Mouse (Mus musculus) E14TG2a.4 (cell line): ENCODE data around the gene Mob3a.

Experiments
- CTCF ChIP-seq: conservative IDR thresholded peaks from 2 replicates; pipeline ENCODE4 v1.5.1; 2014; ENCODE audit warnings: low read length
- NANOG ChIP-seq: IDR thresholded peaks from 2 replicates; pipeline ENCODE4 v1.6.1; 2014; ENCODE audit warnings: borderline replicate concordance, low read length, mixed read lengths
- POU5F1 ChIP-seq: IDR thresholded peaks from 2 replicates; pipeline ENCODE4 v1.6.1; 2014; ENCODE audit warnings: low read length, borderline replicate concordance

- no peak for TF ChIP-seq CTCF
- no peak for TF ChIP-seq POU5F1
- no peak for TF ChIP-seq NANOG
These were observed 30.9 kb upstream of the Mob3a start for GRCm38 (mm10) chr10:80732611-80733101.
